Mouse (Mus musculus) MEL (cell line): ENCODE measurements around the gene Rpl6.

Experiments used
- CTCF ChIP-seq, 3 experiments: IDR thresholded peaks in 2 of 3; conservative IDR thresholded peaks in 1 of 3; 2 replicates each; pipeline ENCODE4 v1.5.1; 2011 to 2012; ENCODE audit warnings: low read length in 3 of 3, low read depth in 2 of 3, mild to moderate bottlenecking in 2 of 3, improper control_type of control experiment in 1 of 3, inconsistent platforms in 1 of 3, mixed read lengths in 1 of 3, moderate library complexity in 1 of 3; ENCODE audit not compliant: control insufficient read depth in 1 of 3, insufficient read depth in 1 of 3, poor library complexity in 1 of 3, severe bottlenecking in 1 of 3
- NRF1 ChIP-seq: IDR thresholded peaks from 2 replicates; pipeline ENCODE4 v1.6.1; 2014; ENCODE audit warnings: low read depth, mild to moderate bottlenecking, inconsistent platforms, low read length, improper control_type of control experiment, moderate library complexity; ENCODE audit not compliant: poor library complexity, insufficient read depth, severe bottlenecking
- POLR2A ChIP-seq, 2 experiments: IDR thresholded peaks; 2 replicates each; pipeline ENCODE4 v1.6.1; 2011 to 2012; ENCODE audit warnings: low read length in 2 of 2, mild to moderate bottlenecking in 2 of 2, control low read depth in 1 of 2, improper control_type of control experiment in 1 of 2, low read depth in 1 of 2, moderate library complexity in 1 of 2; ENCODE audit not compliant: control insufficient read depth in 1 of 2, insufficient read depth in 1 of 2, poor library complexity in 1 of 2

GRCm38 (mm10) chr5:121232789-121233188 is 28.5 kb downstream of the Rpl6 start:
- TF ChIP-seq CTCF (IDR thresholded peaks at IDR 0.05 in 2 of 3, conservative IDR thresholded peaks at IDR 0.05 in 1 of 3; ENCODE audit: control insufficient read depth in 1 of 3, insufficient read depth in 1 of 3, low read depth in 2 of 3, low read length in 3 of 3, poor library complexity in 1 of 3, severe bottlenecking in 1 of 3) (peak in 2 of 3 experiments; percentile 17 to 19; a peak in 2 of 6 replicates), NRF1 (no peak), POLR2A (IDR thresholded peaks at IDR 0.05; ENCODE audit: control insufficient read depth in 1 of 2, insufficient read depth in 1 of 2, low read depth in 1 of 2, low read length in 2 of 2, poor library complexity in 1 of 2) (no peak)
